In genomic region chr7:31076492-31076891, GRCm38 (mm10) we compare ENCODE assay signal across 16 mouse cellular contexts. TPM values are rescaled to one million over a fixed set of nuclear protein-coding genes. Genes with fewer than 3 reads are reported as not detected.
DNase-seq lines count a peak whose midpoint lies in the region; ATAC-seq and TF ChIP-seq lines count a peak whose summit lies in the region.
"Had no signal": no experiment of that assay in that cellular context is flagged by ENCODE, and none has a peak within 500 bp of the region (broad histone marks: within the 10 kb centered on the region; RNA-seq: fewer than 3 reads in every experiment).

TSS of gene Fxyd3 (minus strand) at chr7:31076704.

- H3K27me3 ChIP-seq in kidney, embryonic 15.5 days = no peaks in the 10 kb centered on the region
- no peaks in the 10 kb centered on the region for H3K27me3 ChIP-seq in embryonic facial prominence, embryonic 10.5 days (replicated peaks; ENCODE audit: low read depth, poor library complexity, severe bottlenecking)
- H3K27me3 ChIP-seq in intestine, embryonic 14.5 days (replicated peaks; ENCODE audit: control insufficient read depth, insufficient read depth, low read length) = no peaks in the 10 kb centered on the region
- H3K27me3 ChIP-seq: forebrain, embryonic 12.5 days; midbrain, embryonic 12.5 days; neural tube, embryonic 15.5 days had no signal

- no peak within 1 kb of the TSS for H3K9ac ChIP-seq in kidney, embryonic 15.5 days
- H3K9ac ChIP-seq in intestine, embryonic 14.5 days (ENCODE audit: low read length) = no peak within 1 kb of the TSS
- H3K9ac ChIP-seq: forebrain, embryonic 12.5 days; midbrain, embryonic 12.5 days; neural tube, embryonic 15.5 days had no signal

- no peak for TF ChIP-seq POLR2A in olfactory bulb, adult 2 months (IDR thresholded peaks at IDR 0.05; ENCODE audit: insufficient read depth, low read depth, low read length)

- WGBS in kidney, embryonic 15.5 days = 42% methylated on average over 5 of the region's 5 CpGs
- 42% methylated on average over 5 of the region's 5 CpGs for WGBS in embryonic facial prominence, embryonic 10.5 days
- 38% methylated on average over 5 of the region's 5 CpGs for WGBS in intestine, embryonic 14.5 days
- 81% methylated on average over 5 of the region's 5 CpGs for WGBS in olfactory bulb, adult 2 months

- DNase-seq in kidney, adult 8-10 months = no peak
- DNase-seq in embryonic facial prominence, embryonic 10.5 days (ENCODE audit: low spot score) = no peak
- DNase-seq in intestine, embryonic 14.5 days (ENCODE audit: low spot score) = no peak
- no peak for DNase-seq in left cerebral cortex, adult 8-10 months (ENCODE audit: low spot score in 2 of 2)
- DNase-seq in testis, postnatal 10 days (ENCODE audit: low spot score) = no peak
- DNase-seq: cerebellum, adult 9-10 months; gastrocnemius, postnatal 36 days; right cerebral cortex, postnatal 4 days; thymus, postnatal 14 days had no signal

- no peak within 1 kb of the TSS for H3K4me3 ChIP-seq in kidney, embryonic 15.5 days (replicated peaks)
- H3K4me3 ChIP-seq in embryonic facial prominence, embryonic 10.5 days = no peak within 1 kb of the TSS
- no peak within 1 kb of the TSS for H3K4me3 ChIP-seq in intestine, embryonic 14.5 days (ENCODE audit: low read depth, low read length)
- no peak within 1 kb of the TSS for H3K4me3 ChIP-seq in olfactory bulb, adult 2 months (ENCODE audit: insufficient read depth, low read depth, low read length)
- H3K4me3 ChIP-seq: forebrain, embryonic 12.5 days; midbrain, embryonic 12.5 days; neural tube, embryonic 15.5 days had no signal

- no peak for ATAC-seq in kidney, embryonic 15.5 days (replicated peaks; ENCODE audit: low FRiP score)
- ATAC-seq in intestine, embryonic 14.5 days (replicated peaks; ENCODE audit: low FRiP score, low TSS enrichment, low read depth) = peak; percentile 64; the same call in 1 of the 2 replicates

- H3K4me2 ChIP-seq in kidney, embryonic 15.5 days = no peak within 1 kb of the TSS
- H3K4me2 ChIP-seq in intestine, embryonic 14.5 days (ENCODE audit: low read length) = peak within 1 kb of the TSS; percentile 34
- H3K4me2 ChIP-seq: forebrain, embryonic 12.5 days; liver, embryonic 11.5 days; midbrain, embryonic 12.5 days; neural tube, embryonic 15.5 days had no signal

- no peak for TF ChIP-seq CTCF in olfactory bulb, adult 2 months (IDR thresholded peaks at IDR 0.05; ENCODE audit: insufficient read depth, low read depth, low read length)

- peaks cover 22% of the 10 kb centered on the region for H3K4me1 ChIP-seq in kidney, embryonic 15.5 days
- peaks cover 27% of the 10 kb centered on the region for H3K4me1 ChIP-seq in embryonic facial prominence, embryonic 10.5 days
- no peaks in the 10 kb centered on the region; the same call in 1 of the 2 replicates for H3K4me1 ChIP-seq in intestine, embryonic 14.5 days (replicated peaks; ENCODE audit: control insufficient read depth, insufficient read depth, low read length)
- peaks cover 4% of the 10 kb centered on the region; the same call in 1 of the 2 replicates for H3K4me1 ChIP-seq in olfactory bulb, adult 2 months (ENCODE audit: control insufficient read depth, insufficient read depth, low read length)
- H3K4me1 ChIP-seq: forebrain, embryonic 12.5 days; midbrain, embryonic 12.5 days; neural tube, embryonic 15.5 days had no signal

- H3K9me3 ChIP-seq in kidney, embryonic 15.5 days (replicated peaks) = no peaks in the 10 kb centered on the region
- H3K9me3 ChIP-seq in embryonic facial prominence, embryonic 10.5 days = no peaks in the 10 kb centered on the region
- no peaks in the 10 kb centered on the region for H3K9me3 ChIP-seq in intestine, embryonic 14.5 days (ENCODE audit: control insufficient read depth, low read length)
- H3K9me3 ChIP-seq: forebrain, embryonic 12.5 days; midbrain, embryonic 12.5 days; neural tube, embryonic 15.5 days had no signal

- no peaks in the 10 kb centered on the region for H3K36me3 ChIP-seq in kidney, embryonic 15.5 days
- no peaks in the 10 kb centered on the region for H3K36me3 ChIP-seq in embryonic facial prominence, embryonic 10.5 days (replicated peaks)
- no peaks in the 10 kb centered on the region for H3K36me3 ChIP-seq in intestine, embryonic 14.5 days (ENCODE audit: control insufficient read depth, insufficient read depth, low read length)
- H3K36me3 ChIP-seq: forebrain, embryonic 12.5 days; midbrain, embryonic 12.5 days; neural tube, embryonic 15.5 days had no signal

- H3K27ac ChIP-seq in kidney, embryonic 15.5 days = no peak within 1 kb of the TSS
- peak within 1 kb of the TSS; percentile 69 for H3K27ac ChIP-seq in embryonic facial prominence, embryonic 10.5 days (replicated peaks)
- H3K27ac ChIP-seq in intestine, embryonic 14.5 days (ENCODE audit: low read depth) = peak within 1 kb of the TSS; percentile 3; the same call in 1 of the 2 replicates
- H3K27ac ChIP-seq in olfactory bulb, adult 2 months (ENCODE audit: insufficient read depth, low read depth, low read length) = peak within 1 kb of the TSS; percentile 71
- H3K27ac ChIP-seq: forebrain, embryonic 12.5 days; midbrain, embryonic 12.5 days; neural tube, embryonic 15.5 days had no signal

RNA-seq across cellular contexts. Expression of gene Fxyd3, which starts in this region (rescaled TPM):
- 14.3 and 14.8 TPM in 2 replicates for polyA plus RNA-seq in kidney, embryonic 15.5 days (2015; fragmentation: Nextera tagmentation; extraction: Ambion mirVana)
- 7.5 and 8.8 TPM in 2 replicates for polyA plus RNA-seq in embryonic facial prominence, embryonic 10.5 days (2016; fragmentation: Nextera tagmentation; extraction: Ambion mirVana)
- 70.2 and 71.5 TPM in 2 replicates for polyA plus RNA-seq in intestine, embryonic 14.5 days (2014; fragmentation: Nextera tagmentation; extraction: Ambion mirVana)
- not detected in 2 replicates for polyA plus RNA-seq in olfactory bulb, adult 2 months (2012; ENCODE audit: insufficient read depth, insufficient read length, low replicate concordance, missing spikeins)
- total RNA-seq in left cerebral cortex, adult 8-10 months (2022) = 1 to 10 TPM in 3 of 4 experiments, under 1 TPM in 1; 0.75 to 2.1 (median 1.2) TPM
- total RNA-seq: hematopoietic stem cell, adult 5-6 weeks had no signal
